Mouse (Mus musculus): ENCODE results near the gene Sgcg.
A peak's percentile ranks its signal among the peaks of the same experiment; 100 is the strongest.

Sgcg gene

DNA sequence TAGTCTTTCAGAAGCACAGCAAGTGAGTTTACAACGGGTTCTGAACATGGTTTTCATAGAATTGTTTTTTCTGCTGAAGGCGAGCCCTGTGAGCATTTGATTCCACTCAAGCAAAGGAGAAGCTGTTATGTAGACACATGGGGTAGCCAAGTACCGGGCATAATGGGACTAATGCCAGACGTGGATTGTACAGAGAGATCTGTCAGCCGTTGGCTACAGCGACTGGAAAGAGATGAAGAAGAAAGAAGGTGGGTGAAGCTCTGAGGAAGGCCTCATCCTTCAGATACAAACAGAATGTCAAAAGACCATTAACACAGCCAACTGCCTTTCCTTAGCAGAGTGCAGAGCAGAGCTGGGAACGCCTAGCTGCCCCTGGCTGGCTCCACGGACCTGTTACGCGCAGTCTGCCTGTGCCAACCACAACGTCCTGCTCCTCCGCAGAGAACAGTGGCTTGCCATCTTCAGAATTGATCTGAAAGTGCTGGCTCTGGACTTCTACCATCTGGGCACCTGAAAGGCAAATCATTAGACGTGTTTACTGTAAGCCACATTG, 26.2 kb downstream of the Sgcg start:
- DNase-seq = no peak

DNA sequence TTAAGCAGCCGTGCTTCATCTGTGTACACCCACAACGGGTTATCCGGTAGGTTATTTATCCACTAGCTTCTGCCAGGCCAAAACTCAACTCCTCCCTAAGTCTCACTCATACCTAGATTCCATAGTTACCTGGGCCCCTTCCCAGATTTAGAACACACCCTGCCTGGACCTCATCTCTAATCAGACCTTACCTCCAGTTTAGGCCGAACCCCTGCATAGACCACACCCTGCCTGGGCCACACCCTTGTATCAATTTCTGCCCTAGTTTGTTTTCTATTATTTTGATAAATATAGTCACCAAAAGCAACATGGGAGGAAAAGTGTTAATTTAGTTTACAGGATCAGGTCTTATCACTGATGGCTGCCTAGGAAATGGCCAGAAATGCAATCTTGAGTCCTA, 28.1 kb downstream of the Sgcg start:
- no peak for DNase-seq

DNA sequence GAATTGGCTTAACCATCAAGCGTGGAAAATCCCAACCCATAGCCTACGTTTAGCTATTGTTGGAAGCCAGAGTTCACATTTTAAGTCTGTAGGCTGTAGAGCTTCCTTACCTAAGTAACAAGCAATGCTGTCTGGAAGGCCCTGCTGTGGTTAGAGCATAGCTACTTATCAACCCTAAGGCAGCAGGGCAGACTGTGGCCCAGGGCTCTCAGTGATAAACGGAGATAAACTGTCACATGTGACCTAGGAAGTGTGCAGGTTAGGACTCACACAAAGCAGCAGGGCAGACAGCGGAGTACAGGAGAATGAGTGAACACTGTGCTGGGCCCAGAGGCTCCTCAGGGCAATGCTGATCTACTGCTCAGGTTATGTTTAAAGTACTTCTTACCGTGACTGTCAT, 28.5 kb downstream of the Sgcg start:
- no peak for DNase-seq

- no peak for DNase-seq
Observed at GRCm38 (mm10) chr14:61226151-61226550, 32.1 kb downstream of the Sgcg start.

DNA sequence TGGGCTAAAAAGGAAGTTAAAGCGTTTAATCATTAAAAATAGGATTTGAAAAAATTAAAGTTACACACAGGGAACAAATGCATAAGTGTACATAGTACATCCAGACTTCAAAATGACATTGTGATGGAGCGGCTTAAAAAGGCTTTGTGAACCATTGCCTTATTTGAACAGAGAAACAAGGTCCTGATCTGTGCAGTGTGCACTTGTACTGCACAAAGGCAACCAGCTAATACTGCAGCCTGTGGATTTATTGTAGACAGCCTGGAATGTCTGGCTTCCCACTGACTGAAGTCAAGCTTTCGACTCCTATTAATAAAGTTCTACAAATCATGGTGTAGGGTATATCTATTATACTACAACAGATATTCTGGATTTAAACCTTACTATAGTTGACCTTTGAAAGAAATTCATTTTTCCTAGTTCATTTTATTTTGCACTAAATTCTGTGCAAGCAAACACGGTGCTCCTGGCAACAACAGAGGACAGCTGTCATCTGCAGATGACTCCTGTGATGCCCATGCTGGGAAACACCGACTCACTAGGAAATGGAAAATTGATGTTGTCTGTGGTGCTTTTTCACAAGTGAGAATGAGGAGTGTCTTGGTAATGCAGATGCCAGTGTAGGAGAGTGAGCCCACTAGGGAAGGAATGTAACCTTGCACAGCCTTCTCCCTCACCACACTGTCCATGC, 33.8 kb downstream of the Sgcg start:
- no peak for DNase-seq

GRCm38 (mm10) chr14:61223740-61224139, 34.5 kb downstream of the Sgcg start:
- DNase-seq = no peak

GRCm38 (mm10) chr14:61222506-61222905, 35.8 kb downstream of the Sgcg start:
- DNase-seq = no peak

DNA sequence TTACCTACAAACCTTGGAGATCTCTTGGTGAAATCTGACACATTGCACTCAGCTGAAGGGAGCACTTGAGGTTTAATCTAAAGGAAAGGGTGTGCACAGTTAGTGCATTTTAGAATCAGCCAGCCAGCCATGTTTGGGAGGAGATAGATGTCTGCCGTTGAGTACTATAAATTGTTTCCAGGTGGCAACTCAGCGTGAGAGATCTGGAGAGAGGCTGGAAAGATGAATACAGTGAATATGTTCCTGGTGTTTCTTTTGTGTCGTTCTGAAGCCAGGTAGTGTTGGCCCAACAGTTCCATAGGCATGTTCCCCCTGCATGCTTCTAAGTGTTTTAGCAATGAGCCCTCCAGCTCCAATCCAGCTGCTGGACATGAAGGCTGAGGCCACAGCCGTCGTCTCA, 37.1 kb downstream of the Sgcg start:
- DNase-seq = no peak

- DNase-seq = no peak
Observed at GRCm38 (mm10) chr14:61211754-61212153, 46.5 kb downstream of the Sgcg start.

DNA sequence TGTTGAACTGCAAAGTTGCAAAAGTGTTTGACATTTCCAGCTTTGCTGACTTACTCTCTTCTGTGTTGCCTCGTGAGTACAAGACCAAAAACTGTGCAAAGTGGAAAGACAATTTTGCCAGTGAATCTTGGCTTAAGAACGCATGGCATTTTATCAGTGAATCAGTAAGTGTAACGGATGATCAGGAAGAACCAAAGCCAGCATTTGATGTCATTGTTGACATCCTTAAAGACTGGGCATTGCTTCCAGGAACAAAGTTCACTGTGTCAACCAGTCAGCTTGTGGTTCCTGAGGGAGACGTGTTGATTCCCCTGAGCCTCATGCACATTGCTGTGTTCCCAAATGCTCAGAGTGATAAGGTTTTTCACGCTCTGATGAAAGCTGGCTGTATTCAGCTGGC, 48.2 kb downstream of the Sgcg start:
- DNase-seq = no peak

GRCm38 (mm10) chr14:61194416-61194815, 63.9 kb downstream of the Sgcg start:
- no peak for DNase-seq

DNA sequence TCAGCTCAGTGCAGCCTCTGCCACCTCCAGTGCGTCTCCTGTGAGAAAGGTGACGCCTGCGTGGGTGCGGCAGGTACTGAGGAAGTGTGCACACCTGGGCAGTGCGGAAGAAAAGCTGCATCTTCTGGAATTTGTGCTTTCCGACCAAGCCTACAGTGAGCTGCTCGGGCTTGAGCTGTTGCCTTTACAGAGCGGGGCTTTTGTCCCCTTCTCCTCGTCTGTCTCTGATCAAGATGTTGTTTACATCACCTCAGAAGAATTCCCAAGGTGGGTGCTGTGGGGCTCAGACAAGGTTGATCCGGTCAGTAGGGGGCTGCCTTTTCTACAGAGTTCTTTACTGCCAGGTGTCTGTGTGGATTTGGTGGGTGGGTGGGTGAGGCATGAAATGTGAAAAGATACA, 66.0 kb downstream of the Sgcg start:
- DNase-seq = no peak

DNA sequence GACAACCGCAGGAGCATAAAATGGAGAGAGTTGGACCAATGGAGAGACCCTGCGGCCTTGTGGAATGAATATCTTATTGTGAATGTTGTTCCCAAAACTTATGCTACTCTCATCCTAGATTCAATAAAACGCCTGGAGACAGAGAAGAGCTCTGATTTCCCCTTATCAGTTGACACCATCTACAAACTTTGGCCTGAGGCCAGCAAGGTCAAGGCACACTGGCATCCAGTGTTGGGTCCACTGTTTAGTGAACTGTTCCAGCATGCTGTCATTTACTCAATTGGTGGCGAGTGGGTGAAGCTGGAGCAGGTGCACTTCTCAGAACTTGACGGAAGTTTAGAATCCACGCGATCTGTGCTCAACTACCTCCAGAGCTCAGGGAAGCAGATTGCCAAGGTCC, 66.4 kb downstream of the Sgcg start:
- no peak for DNase-seq

DNA sequence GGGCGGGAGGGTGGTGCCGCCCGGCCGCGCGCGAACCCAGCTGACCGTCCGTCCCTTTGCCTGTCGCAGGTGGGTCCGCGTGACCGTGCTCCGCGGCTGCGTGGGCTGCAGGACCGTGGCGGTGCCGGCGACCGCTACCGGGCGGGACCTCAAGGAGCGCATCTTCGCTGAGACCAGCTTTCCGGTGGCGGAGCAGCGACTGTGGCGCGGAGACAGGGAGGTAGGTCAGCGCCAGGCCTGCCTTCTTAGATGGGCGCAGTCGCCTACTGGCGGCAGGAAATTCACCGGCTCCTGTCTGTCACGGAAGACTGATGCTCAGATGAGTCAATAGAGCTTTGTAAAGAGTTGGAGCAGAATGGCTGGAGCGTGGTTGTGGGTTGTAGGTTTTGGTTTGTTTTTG, 85.1 kb downstream of the Sgcg start:
- DNase-seq = peak; percentile 52 to 63

DNA sequence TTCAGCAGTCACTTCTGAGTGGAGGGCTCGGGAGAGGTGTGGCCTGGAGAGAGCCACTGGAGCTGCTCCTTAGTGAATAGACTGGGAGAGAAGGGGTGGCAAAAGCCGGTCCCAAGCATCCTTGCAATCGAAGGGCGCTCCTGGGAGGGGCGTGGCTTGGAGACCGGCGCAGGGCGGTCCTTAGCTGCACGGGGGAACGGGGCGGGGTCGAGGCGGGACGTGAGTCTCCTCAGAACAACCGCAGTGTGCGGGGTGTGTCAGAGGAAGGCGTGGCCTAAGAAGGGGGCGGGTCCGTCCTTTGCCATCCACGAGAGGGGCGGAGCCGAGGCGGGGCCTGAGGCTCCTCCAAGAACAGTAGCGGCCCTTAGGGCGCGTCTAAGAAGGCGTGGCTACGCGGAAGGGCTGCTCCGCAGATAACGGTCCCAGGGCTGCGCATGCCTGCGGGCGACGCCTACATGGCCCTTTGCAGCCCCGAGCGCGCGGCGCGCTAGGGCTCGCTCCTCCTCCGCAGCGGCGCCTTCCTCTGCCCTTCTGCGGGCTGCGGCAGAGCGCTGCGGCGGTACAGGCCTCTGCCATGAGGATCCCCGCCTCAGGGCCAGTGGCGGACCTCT, 85.6 kb downstream of the Sgcg start:
- peak; percentile 98 to 99 for DNase-seq

- no peak for DNase-seq
Observed at GRCm38 (mm10) chr14:61171261-61171970, 86.9 kb downstream of the Sgcg start.
